Mouse (Mus musculus) CH12.LX (cell line): Measurements from ENCODE around the gene Stxbp3. TPM values are rescaled to one million over a fixed set of nuclear protein-coding genes. Genes with fewer than 3 reads are reported as not detected.
A peak's percentile ranks its signal among the peaks of the same experiment; 100 is the strongest.

Experiments
- DNase-seq: peaks from one replicate; pipeline ENCODE4 v3.0.0-alpha.2; 2013; ENCODE audit errors: extremely low read depth
- H3K27ac ChIP-seq: 2 replicates; pipeline ENCODE4 v1.5.1; 2012; ENCODE audit warnings: low read depth, mild to moderate bottlenecking, control low read depth, moderate library complexity; ENCODE audit not compliant: insufficient read depth
- H3K27me3 ChIP-seq: replicated peaks from 2 replicates; pipeline ENCODE3; 2012; ENCODE audit warnings: inconsistent platforms
- H3K36me3 ChIP-seq, 2 experiments: replicated peaks in 1 of 2; 2 replicates each; pipeline versions ENCODE3 to v1.6.1; 2012; ENCODE audit warnings: inconsistent platforms in 1 of 2, low read length in 1 of 2, mild to moderate bottlenecking in 1 of 2, mixed read lengths in 1 of 2, moderate library complexity in 1 of 2; ENCODE audit not compliant: control insufficient read depth in 1 of 2, insufficient read depth in 1 of 2
- H3K4me1 ChIP-seq, 2 experiments: 2 replicates each; pipeline ENCODE4 v1.6.1; 2012; ENCODE audit warnings: inconsistent platforms in 1 of 2, moderate library complexity in 1 of 2; ENCODE audit not compliant: insufficient read depth in 2 of 2, control insufficient read depth in 1 of 2
- H3K4me2 ChIP-seq: 2 replicates; pipeline ENCODE4 v1.6.1; 2012; ENCODE audit warnings: low read depth, mild to moderate bottlenecking, control low read depth; ENCODE audit not compliant: poor library complexity, insufficient read depth, severe bottlenecking
- H3K4me3 ChIP-seq, 3 experiments: fragments of 150-350 bp in 1 of 3; sonication (generic) in 1 of 3; replicated peaks in 1 of 3; 2 replicates each; pipeline versions ENCODE3 to v1.5.1; 2011 to 2012; ENCODE audit warnings: low read depth in 2 of 3, low read length in 2 of 3, mild to moderate bottlenecking in 2 of 3, moderate library complexity in 2 of 3, control low read depth in 1 of 3, improper control_type of control experiment in 1 of 3, inconsistent platforms in 1 of 3, mixed read lengths in 1 of 3; ENCODE audit not compliant: poor library complexity in 1 of 3
- H3K79me2 ChIP-seq: replicated peaks from 2 replicates; pipeline ENCODE4 v1.6.1; 2012; ENCODE audit warnings: mild to moderate bottlenecking, moderate library complexity; ENCODE audit not compliant: control insufficient read depth, poor library complexity, insufficient read depth, severe bottlenecking; ENCODE audit errors: extremely low read depth
- H3K9ac ChIP-seq: 2 replicates; pipeline ENCODE4 v1.6.1; 2012; ENCODE audit warnings: low read depth, mild to moderate bottlenecking, control low read depth, moderate library complexity; ENCODE audit not compliant: insufficient read depth
- H3K9me3 ChIP-seq: replicated peaks from 2 replicates; pipeline ENCODE3; 2012; ENCODE audit warnings: low read length, inconsistent platforms, mixed read lengths
- BHLHE40 ChIP-seq: IDR thresholded peaks from 2 replicates; pipeline ENCODE4 v1.6.1; 2011; ENCODE audit warnings: mild to moderate bottlenecking, low read depth, low read length, improper control_type of control experiment
- CHD1 ChIP-seq: IDR thresholded peaks from 2 replicates; pipeline ENCODE4 v1.6.1; 2012; ENCODE audit warnings: low read depth, low read length, improper control_type of control experiment, inconsistent platforms
- CHD2 ChIP-seq: IDR thresholded peaks from 2 replicates; pipeline ENCODE4 v1.6.1; 2011; ENCODE audit warnings: low read length, improper control_type of control experiment
- CTCF ChIP-seq, 2 experiments: IDR thresholded peaks in 1 of 2; conservative IDR thresholded peaks in 1 of 2; 2 replicates each; pipeline ENCODE4 v1.5.1; 2011 to 2012; ENCODE audit warnings: low read depth in 2 of 2, low read length in 2 of 2, improper control_type of control experiment in 1 of 2, inconsistent platforms in 1 of 2, mild to moderate bottlenecking in 1 of 2, moderate library complexity in 1 of 2
- E2F4 ChIP-seq: IDR thresholded peaks from 2 replicates; pipeline ENCODE4 v1.6.1; 2011; ENCODE audit warnings: low read depth, low read length, improper control_type of control experiment; ENCODE audit not compliant: insufficient replicate concordance
- ELF1 ChIP-seq: IDR thresholded peaks from 2 replicates; pipeline ENCODE4 v1.6.1; 2014; ENCODE audit warnings: low read depth, mild to moderate bottlenecking, inconsistent platforms, low read length, improper control_type of control experiment
- EP300 ChIP-seq: IDR thresholded peaks from 2 replicates; pipeline ENCODE4 v1.6.1; 2011; ENCODE audit warnings: low read length, improper control_type of control experiment
- ETS1 ChIP-seq: conservative IDR thresholded peaks from 2 replicates; pipeline ENCODE4 v1.6.1; 2012; ENCODE audit warnings: low read depth, mild to moderate bottlenecking, inconsistent platforms, low read length, improper control_type of control experiment, moderate library complexity
- GABPA ChIP-seq: IDR thresholded peaks from 2 replicates; pipeline ENCODE4 v1.6.1; 2012; ENCODE audit warnings: low read depth, low read length, improper control_type of control experiment, inconsistent platforms; ENCODE audit not compliant: insufficient replicate concordance
- HCFC1 ChIP-seq: IDR thresholded peaks from 2 replicates; pipeline ENCODE4 v1.6.1; 2012; ENCODE audit warnings: low read depth, mild to moderate bottlenecking, inconsistent platforms, low read length, improper control_type of control experiment
- IRF4 ChIP-seq: IDR thresholded peaks from 2 replicates; pipeline ENCODE4 v1.6.1; 2014; ENCODE audit warnings: low read depth, mild to moderate bottlenecking, inconsistent platforms, low read length, improper control_type of control experiment
- JUN ChIP-seq: IDR thresholded peaks from 2 replicates; pipeline ENCODE4 v1.6.1; 2011; ENCODE audit warnings: low read depth, mild to moderate bottlenecking, low read length, improper control_type of control experiment, moderate library complexity; ENCODE audit not compliant: insufficient read depth
- JUND ChIP-seq: conservative IDR thresholded peaks from 2 replicates; pipeline ENCODE4 v1.6.1; 2011; ENCODE audit warnings: low read depth, low read length, improper control_type of control experiment
- KAT2A ChIP-seq: IDR thresholded peaks from 2 replicates; pipeline ENCODE4 v1.6.1; 2012; ENCODE audit warnings: low read length, improper control_type of control experiment, inconsistent platforms; ENCODE audit not compliant: insufficient replicate concordance
- MAFK ChIP-seq: IDR thresholded peaks from 2 replicates; pipeline ENCODE4 v1.6.1; 2011; ENCODE audit warnings: low read length, improper control_type of control experiment; ENCODE audit not compliant: insufficient replicate concordance
- MAX ChIP-seq: IDR thresholded peaks from 2 replicates; pipeline ENCODE4 v1.6.1; 2011; ENCODE audit warnings: low read length, improper control_type of control experiment
- MAZ ChIP-seq: IDR thresholded peaks from 2 replicates; pipeline ENCODE4 v1.6.1; 2012; ENCODE audit warnings: low read depth, mild to moderate bottlenecking, inconsistent platforms, low read length, improper control_type of control experiment, moderate library complexity
- MEF2A ChIP-seq: IDR thresholded peaks from 2 replicates; pipeline ENCODE4 v1.6.1; 2014; ENCODE audit warnings: low read depth, mild to moderate bottlenecking, inconsistent platforms, low read length, improper control_type of control experiment, borderline replicate concordance
- MXI1 ChIP-seq: IDR thresholded peaks from 2 replicates; pipeline ENCODE4 v1.6.1; 2011; ENCODE audit warnings: mild to moderate bottlenecking, low read depth, low read length, improper control_type of control experiment
- MYC ChIP-seq: IDR thresholded peaks from 2 replicates; pipeline ENCODE4 v1.6.1; 2011; ENCODE audit warnings: low read depth, mild to moderate bottlenecking, improper control_type of control experiment, low read length
- NELFE ChIP-seq: IDR thresholded peaks from 2 replicates; pipeline ENCODE4 v1.6.1; 2011; ENCODE audit warnings: low read depth, low read length, improper control_type of control experiment
- NRF1 ChIP-seq: IDR thresholded peaks from 2 replicates; pipeline ENCODE4 v1.6.1; 2014; ENCODE audit warnings: low read depth, mild to moderate bottlenecking, inconsistent platforms, low read length, improper control_type of control experiment, moderate library complexity
- PAX5 ChIP-seq: IDR thresholded peaks from 2 replicates; pipeline ENCODE4 v1.6.1; 2012; ENCODE audit warnings: low read length, inconsistent platforms, mixed read lengths
- POLR2A ChIP-seq: IDR thresholded peaks from 2 replicates; pipeline ENCODE4 v1.6.1; 2011; ENCODE audit warnings: low read depth, mild to moderate bottlenecking, improper control_type of control experiment, low read length
- POLR2AphosphoS2 ChIP-seq: IDR thresholded peaks from 2 replicates; pipeline ENCODE4 v1.6.1; 2011; ENCODE audit warnings: low read depth, low read length, improper control_type of control experiment
- RAD21 ChIP-seq: IDR thresholded peaks from 2 replicates; pipeline ENCODE4 v1.6.1; 2011; ENCODE audit warnings: low read depth, mild to moderate bottlenecking, low read length, improper control_type of control experiment, moderate library complexity
- RCOR1 ChIP-seq: conservative IDR thresholded peaks from 2 replicates; pipeline ENCODE4 v1.6.1; 2012; ENCODE audit warnings: low read depth, mild to moderate bottlenecking, inconsistent platforms, low read length, improper control_type of control experiment
- SIN3A ChIP-seq: IDR thresholded peaks from 2 replicates; pipeline ENCODE4 v1.6.1; 2012; ENCODE audit warnings: low read length, improper control_type of control experiment, inconsistent platforms
- SMC3 ChIP-seq: IDR thresholded peaks from 2 replicates; pipeline ENCODE4 v1.6.1; 2011; ENCODE audit warnings: low read depth, low read length, improper control_type of control experiment
- TBP ChIP-seq: conservative IDR thresholded peaks from 2 replicates; pipeline ENCODE4 v1.6.1; 2011; ENCODE audit warnings: low read depth, low read length, improper control_type of control experiment
- TCF12 ChIP-seq: IDR thresholded peaks from 2 replicates; pipeline ENCODE4 v1.6.1; 2014; ENCODE audit warnings: low read depth, mild to moderate bottlenecking, inconsistent platforms, low read length, improper control_type of control experiment
- UBTF ChIP-seq: IDR thresholded peaks from 2 replicates; pipeline ENCODE4 v1.6.1; 2012; ENCODE audit warnings: low read depth, mild to moderate bottlenecking, inconsistent platforms, low read length, improper control_type of control experiment, moderate library complexity
- USF1 ChIP-seq: IDR thresholded peaks from 2 replicates; pipeline ENCODE4 v1.6.1; 2014; ENCODE audit warnings: low read depth, mild to moderate bottlenecking, inconsistent platforms, low read length, improper control_type of control experiment
- USF2 ChIP-seq: conservative IDR thresholded peaks from 2 replicates; pipeline ENCODE4 v1.6.1; 2011; ENCODE audit warnings: low read depth, low read length, improper control_type of control experiment
- ZC3H11A ChIP-seq: IDR thresholded peaks from 2 replicates; pipeline ENCODE4 v1.6.1; 2012; ENCODE audit warnings: low read depth, mild to moderate bottlenecking, inconsistent platforms, low read length, improper control_type of control experiment
- ZKSCAN1 ChIP-seq: IDR thresholded peaks from 2 replicates; pipeline ENCODE4 v1.6.1; 2012; ENCODE audit warnings: low read depth, inconsistent platforms, low read length, improper control_type of control experiment, borderline replicate concordance
- ZMIZ1 ChIP-seq: IDR thresholded peaks from 2 replicates; pipeline ENCODE4 v1.6.1; 2012; ENCODE audit warnings: low read depth, mild to moderate bottlenecking, inconsistent platforms, low read length, improper control_type of control experiment
- ZNF384 ChIP-seq: IDR thresholded peaks from 2 replicates; pipeline ENCODE4 v1.6.1; 2012; ENCODE audit warnings: low read depth, low read length, improper control_type of control experiment, inconsistent platforms
- dilution Hi-C: fragments of 300-500 bp; cut with MboI; formaldehyde crosslinking; loops from 2 replicates; pipeline ENCODE4 v1.14.3; 2020; ENCODE audit warnings: low sequenced_read_pairs; ENCODE audit not compliant: extremely low pct_unique_long_range_greater_than_20kb, extremely low pct_ligation_motif_present
- in situ Hi-C: fragments of 300-500 bp; cut with MboI; formaldehyde crosslinking; loops from 3 replicates; pipeline ENCODE4 v1.14.3; 2019; ENCODE audit warnings: low sequenced_read_pairs, low pct_ligation_motif_present, low pct_unique_long_range_greater_than_20kb, mixed read lengths
- polyA plus RNA-seq: library from polyadenylated mRNA; unstranded; fragments of >175 nt; gene quantifications from 2 replicates; pipeline ENCODE4 v1.2.1, GENCODE M21; 2012; ENCODE audit warnings: low read depth; ENCODE audit not compliant: insufficient read length
- total RNA-seq, 2 experiments: library from RNA; depleted of rRNA; stranded (reverse); fragments of 300-350 nt in 1 of 2; fragments of >200 nt in 1 of 2; gene quantifications; 2 replicates each; pipeline ENCODE4 v1.2.3; 2012 to 2014

Stxbp3 gene
- total and polyA plus RNA-seq, 3 experiments, result 12.1 to 21.5 (median 14.4) TPM

GRCm38 (mm10) chr3:108886934-108887617 is 46.8 kb upstream of the Stxbp3 start:
- Histone ChIP-seq H3K4me3 (no peak overlapping the region), H3K9me3 (no peaks in the 10 kb centered on the region), H3K27me3 (no peaks in the 10 kb centered on the region), H3K9ac (peak overlapping the region; percentile 11; the same call in 1 of the 2 replicates), H3K4me2 (peak overlapping the region; percentile 63), H3K27ac (0 out of 2 replicates have a peak overlapping the region, but pooled peaks have one; percentile 21)
- dilution Hi-C loops, result no loop called here
- in situ Hi-C loops, result no loop called here
- peak; percentile 60; the same call in 1 of the 2 replicates for TF ChIP-seq EP300
- no peak for TF ChIP-seq CTCF (conservative IDR thresholded peaks at IDR 0.05 in 1 of 2, IDR thresholded peaks at IDR 0.05 in 1 of 2; ENCODE audit: low read depth in 2 of 2, low read length in 2 of 2)
- TF ChIP-seq USF2, result no peak
- TF ChIP-seq TBP, result no peak
- TF ChIP-seq GABPA, result no peak
- no peak for TF ChIP-seq POLR2AphosphoS2
- no peak for TF ChIP-seq UBTF
- TF ChIP-seq MAZ, result no peak
- TF ChIP-seq ELF1, result no peak
- TF ChIP-seq ZKSCAN1, result no peak
- peak; percentile 92 for TF ChIP-seq BHLHE40
- peak; percentile 92 for TF ChIP-seq IRF4
- peak; percentile 62; the same call in 1 of the 2 replicates for TF ChIP-seq JUN
- TF ChIP-seq TCF12, result no peak
- no peak; the same call in 1 of the 2 replicates for TF ChIP-seq MAFK
- TF ChIP-seq MAX, result no peak
- no peak for TF ChIP-seq KAT2A
- TF ChIP-seq MXI1, result no peak
- TF ChIP-seq CHD1, result no peak
- no peak for TF ChIP-seq ZC3H11A
- TF ChIP-seq RAD21, result no peak
- peak; percentile 64; the same call in 1 of the 2 replicates for TF ChIP-seq MEF2A
- TF ChIP-seq E2F4, result no peak
- TF ChIP-seq ZMIZ1, result no peak
- no peak for TF ChIP-seq SMC3
- no peak for TF ChIP-seq POLR2A
- TF ChIP-seq JUND, result peak; percentile 90
- TF ChIP-seq SIN3A, result no peak
- TF ChIP-seq NELFE, result no peak
- TF ChIP-seq PAX5, result no peak
- TF ChIP-seq ETS1, result peak; percentile 70
- TF ChIP-seq CHD2, result no peak
- TF ChIP-seq RCOR1, result no peak
- TF ChIP-seq HCFC1, result no peak
- TF ChIP-seq ZNF384, result peak; percentile 12; the same call in 1 of the 2 replicates
- TF ChIP-seq MYC, result no peak
- no peak for TF ChIP-seq NRF1
- TF ChIP-seq USF1, result no peak
- TF ChIP-seq, all 38 proteins: peak for 8
- H3K79me2 ChIP-seq, result no peaks in the 10 kb centered on the region
- no peaks in the 10 kb centered on the region for H3K36me3 ChIP-seq
- DNase-seq, result peak; percentile 66
- peaks cover 16 to 63% of the 10 kb centered on the region in 2 experiments for H3K4me1 ChIP-seq
